Mouse (Mus musculus): Measurements from ENCODE around the gene Gm17606. TPM values are rescaled to one million over a fixed set of nuclear protein-coding genes. Genes with fewer than 3 reads are reported as not detected.
A peak's percentile ranks its signal among the peaks of the same experiment; 100 is the strongest.

The Gm17606 gene
- total and polyA plus RNA-seq, 2 experiments from 2014 or later: not detected

GRCm38 (mm10) chr14:54646898-54647636 lies 6.3 kb downstream of the Gm17606 start:
- Histone ChIP-seq H3K4me2 (ENCODE audit: low read depth, low read length, poor library complexity, severe bottlenecking) (no peak overlapping the region), H3K9me3 (ENCODE audit: low read length) (no peaks in the 10 kb centered on the region), H3K4me1 (ENCODE audit: insufficient read depth, low read length) (no peaks in the 10 kb centered on the region; the same call in none of the 2 replicates), H3K9ac (replicated peaks; ENCODE audit: low read length, poor library complexity, severe bottlenecking) (no peak overlapping the region), H3K27ac (ENCODE audit: low read depth, low read length) (no peak overlapping the region), H3K27me3 (ENCODE audit: insufficient read depth, low read length) (no peaks in the 10 kb centered on the region), H3K36me3 (ENCODE audit: insufficient read depth, low read length) (peaks cover 63% of the 10 kb centered on the region), H3K4me3 (ENCODE audit: low read depth, low read length) (no peak overlapping the region)
- ATAC-seq (ENCODE audit: low FRiP score): no peak
- peak; percentile 68 for TF ChIP-seq CTCF (IDR thresholded peaks at IDR 0.05)
- WGBS: 94% methylated on average over 8 of the region's 8 CpGs
- DNase-seq (ENCODE audit: low spot score): no peak

GRCm38 (mm10) chr14:54647900-54648299 lies 7.1 kb downstream of the Gm17606 start:
- Histone ChIP-seq H3K4me1 (ENCODE audit: insufficient read depth, low read length) (no peaks in the 10 kb centered on the region; the same call in none of the 2 replicates), H3K27ac (ENCODE audit: low read depth, low read length) (no peak overlapping the region), H3K4me2 (ENCODE audit: low read depth, low read length, poor library complexity, severe bottlenecking) (no peak overlapping the region), H3K27me3 (ENCODE audit: insufficient read depth, low read length) (no peaks in the 10 kb centered on the region), H3K36me3 (ENCODE audit: insufficient read depth, low read length) (peaks cover 56% of the 10 kb centered on the region), H3K9me3 (ENCODE audit: low read length) (no peaks in the 10 kb centered on the region), H3K9ac (replicated peaks; ENCODE audit: low read length, poor library complexity, severe bottlenecking) (no peak overlapping the region), H3K4me3 (ENCODE audit: low read depth, low read length) (no peak overlapping the region)
- WGBS: 60% methylated on average over 4 of the region's 4 CpGs
- TF ChIP-seq CTCF (IDR thresholded peaks at IDR 0.05): no peak
- DNase-seq (ENCODE audit: low spot score) (no peak), ATAC-seq (ENCODE audit: low FRiP score) (no peak)

GRCm38 (mm10) chr14:54650621-54651454 lies 10.1 kb downstream of the Gm17606 start:
- Histone ChIP-seq H3K4me2 (ENCODE audit: low read depth, low read length, poor library complexity, severe bottlenecking) (no peak overlapping the region), H3K36me3 (ENCODE audit: insufficient read depth, low read length) (peaks cover 30% of the 10 kb centered on the region), H3K4me1 (ENCODE audit: insufficient read depth, low read length) (peaks cover 3% of the 10 kb centered on the region), H3K27me3 (ENCODE audit: insufficient read depth, low read length) (no peaks in the 10 kb centered on the region), H3K9me3 (ENCODE audit: low read length) (no peaks in the 10 kb centered on the region), H3K4me3 (ENCODE audit: low read depth, low read length) (no peak overlapping the region), H3K9ac (replicated peaks; ENCODE audit: low read length, poor library complexity, severe bottlenecking) (0 out of 2 replicates have a peak overlapping the region, but pooled peaks have one; percentile 13), H3K27ac (ENCODE audit: low read depth, low read length) (no peak overlapping the region)
- peak; percentile 97 for DNase-seq (ENCODE audit: low spot score)
- TF ChIP-seq CTCF (IDR thresholded peaks at IDR 0.05): peak; percentile 98
- ATAC-seq (ENCODE audit: low FRiP score): peak; percentile 49
- WGBS: 65% methylated on average over 23 of the region's 23 CpGs

- Histone ChIP-seq H3K27ac (ENCODE audit: low read depth, low read length) (no peak overlapping the region), H3K4me3 (ENCODE audit: low read depth, low read length) (no peak overlapping the region), H3K27me3 (ENCODE audit: insufficient read depth, low read length) (no peaks in the 10 kb centered on the region), H3K9me3 (ENCODE audit: low read length) (no peaks in the 10 kb centered on the region), H3K36me3 (ENCODE audit: insufficient read depth, low read length) (peaks cover 30% of the 10 kb centered on the region), H3K4me1 (ENCODE audit: insufficient read depth, low read length) (peaks cover 3% of the 10 kb centered on the region), H3K4me2 (ENCODE audit: low read depth, low read length, poor library complexity, severe bottlenecking) (peak overlapping the region; percentile 71; the same call in 1 of the 2 replicates), H3K9ac (replicated peaks; ENCODE audit: low read length, poor library complexity, severe bottlenecking) (0 out of 2 replicates have a peak overlapping the region, but pooled peaks have one; percentile 13)
- 75% methylated on average over 4 of the region's 4 CpGs for WGBS
- TF ChIP-seq CTCF (IDR thresholded peaks at IDR 0.05): no peak
- ATAC-seq (ENCODE audit: low FRiP score) (peak; percentile 18; the same call in 1 of the 2 replicates), DNase-seq (ENCODE audit: low spot score) (no peak)
Observed at GRCm38 (mm10) chr14:54651556-54651955, 10.8 kb downstream of the Gm17606 start.

- peaks cover 3% of the 10 kb centered on the region for H3K4me1 ChIP-seq (ENCODE audit: insufficient read depth, low read length)
- no peak; the same call in 1 of the 2 replicates for ATAC-seq (ENCODE audit: low FRiP score)
Observed at GRCm38 (mm10) chr14:54652787-54653186, 12.0 kb downstream of the Gm17606 start.

More at GRCm38 (mm10) chr14:54652787-54653186, 12.0 kb downstream of the Gm17606 start:
- Histone ChIP-seq H3K9me3 (ENCODE audit: low read length) (no peaks in the 10 kb centered on the region), H3K36me3 (ENCODE audit: insufficient read depth, low read length) (peaks cover 34% of the 10 kb centered on the region), H3K27ac (ENCODE audit: low read depth, low read length) (peak overlapping the region; percentile 83), H3K4me2 (ENCODE audit: low read depth, low read length, poor library complexity, severe bottlenecking) (peak overlapping the region; percentile 71), H3K4me3 (ENCODE audit: low read depth, low read length) (peak overlapping the region; percentile 58), H3K27me3 (ENCODE audit: insufficient read depth, low read length) (no peaks in the 10 kb centered on the region), H3K9ac (replicated peaks; ENCODE audit: low read length, poor library complexity, severe bottlenecking) (peak overlapping the region; percentile 80)
- no peak for TF ChIP-seq CTCF (IDR thresholded peaks at IDR 0.05)
- WGBS: 0% methylated on average over 7 of the region's 7 CpGs
- no peak for DNase-seq (ENCODE audit: low spot score)

Measured in midbrain, postnatal 0 days (tissue).